Mouse (Mus musculus): ENCODE data around the gene Acy3. TPM values are rescaled to one million over a fixed set of nuclear protein-coding genes. Genes with fewer than 3 reads are reported as not detected.
"Not testable (repeated sequence)": the region's sequence is repeated elsewhere in the genome, so short reads cannot be mapped to it uniquely, and the experiment has no call there.

Gene Acy3
- polyA plus RNA-seq, 1 experiment from 2014 or later = 2.8 TPM

GRCm38 (mm10) chr19:3957296-3958036 lies 28.9 kb upstream of the Acy3 start:
- 77% methylated on average over 5 of the region's 5 CpGs for WGBS

GRCm38 (mm10) chr19:3958470-3958869 lies 27.9 kb upstream of the Acy3 start, which contains the start of gene Aldh3b3:
Gene Aldh3b3 (plus strand): TSS chr19:3958645.
- no peak for ATAC-seq (ENCODE audit: low FRiP score)
- Histone ChIP-seq H3K4me2 (no peak within 1 kb of the TSS), H3K4me1 (no peaks in the 10 kb centered on the region), H3K4me3 (replicated peaks) (no peak within 1 kb of the TSS), H3K36me3 (no peaks in the 10 kb centered on the region), H3K9ac (replicated peaks) (no peak within 1 kb of the TSS), H3K27me3 (replicated peaks) (no peaks in the 10 kb centered on the region), H3K27ac (replicated peaks) (no peak within 1 kb of the TSS), H3K9me3 (replicated peaks) (no peaks in the 10 kb centered on the region)
- 74% methylated on average over 4 of the region's 4 CpGs for WGBS

More at GRCm38 (mm10) chr19:3957296-3958036, 28.9 kb upstream of the Acy3 start:
- not testable (repeated sequence) for H3K27me3 ChIP-seq (replicated peaks); H3K27ac ChIP-seq (replicated peaks); ATAC-seq (ENCODE audit: low FRiP score); H3K4me1 ChIP-seq; H3K4me2 ChIP-seq; H3K4me3 ChIP-seq (replicated peaks); H3K9ac ChIP-seq (replicated peaks); H3K9me3 ChIP-seq (replicated peaks); H3K36me3 ChIP-seq

GRCm38 (mm10) chr19:3959030-3959429 lies 27.3 kb upstream of the Acy3 start:
- H3K4me3 ChIP-seq (replicated peaks) = no peak overlapping the region
- H3K9ac ChIP-seq (replicated peaks) = no peak overlapping the region
- no peaks in the 10 kb centered on the region for H3K27me3 ChIP-seq (replicated peaks)
- H3K9me3 ChIP-seq (replicated peaks) = no peaks in the 10 kb centered on the region
- no peak for ATAC-seq (ENCODE audit: low FRiP score)
- H3K36me3 ChIP-seq = no peaks in the 10 kb centered on the region
- no peak overlapping the region for H3K27ac ChIP-seq (replicated peaks)
- H3K4me2 ChIP-seq = no peak overlapping the region
- H3K4me1 ChIP-seq = no peaks in the 10 kb centered on the region

GRCm38 (mm10) chr19:3960211-3960610 lies 26.2 kb upstream of the Acy3 start:
- H3K36me3 ChIP-seq = no peaks in the 10 kb centered on the region
- H3K27me3 ChIP-seq (replicated peaks) = no peaks in the 10 kb centered on the region
- no peak for ATAC-seq (ENCODE audit: low FRiP score)
- no peak overlapping the region for H3K4me2 ChIP-seq
- H3K9me3 ChIP-seq (replicated peaks) = no peaks in the 10 kb centered on the region
- WGBS = 83% methylated on average over 5 of the region's 5 CpGs
- H3K4me1 ChIP-seq = no peaks in the 10 kb centered on the region
- no peak overlapping the region for H3K27ac ChIP-seq (replicated peaks)
- H3K4me3 ChIP-seq (replicated peaks) = no peak overlapping the region
- no peak overlapping the region for H3K9ac ChIP-seq (replicated peaks)

DNA sequence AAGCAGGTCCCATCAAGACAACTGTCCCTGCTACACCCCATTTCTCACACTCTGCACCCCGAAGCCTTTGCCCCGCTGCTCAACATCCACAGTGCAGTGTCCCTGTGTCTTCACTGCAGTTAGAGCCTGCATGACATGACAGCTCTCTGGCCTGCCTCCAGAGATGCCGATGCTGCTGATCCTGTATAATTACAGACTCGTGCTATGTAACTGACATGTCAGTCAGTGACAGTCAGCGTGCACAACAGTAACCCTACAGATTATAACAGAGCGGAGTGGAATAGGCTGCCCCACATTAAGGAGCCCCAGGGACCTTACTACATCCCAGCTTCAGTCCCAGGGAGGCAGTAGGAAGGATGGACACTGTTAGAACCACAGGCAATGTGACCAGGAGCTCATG lies 24.6 kb upstream of the Acy3 start:
- H3K9me3 ChIP-seq (replicated peaks); H3K9ac ChIP-seq (replicated peaks); H3K4me3 ChIP-seq (replicated peaks); ATAC-seq (ENCODE audit: low FRiP score); H3K4me1 ChIP-seq; H3K36me3 ChIP-seq; H3K27me3 ChIP-seq (replicated peaks); H3K27ac ChIP-seq (replicated peaks); H3K4me2 ChIP-seq: not testable (repeated sequence)
- WGBS = 89% methylated on average over 6 of the region's 6 CpGs

DNA sequence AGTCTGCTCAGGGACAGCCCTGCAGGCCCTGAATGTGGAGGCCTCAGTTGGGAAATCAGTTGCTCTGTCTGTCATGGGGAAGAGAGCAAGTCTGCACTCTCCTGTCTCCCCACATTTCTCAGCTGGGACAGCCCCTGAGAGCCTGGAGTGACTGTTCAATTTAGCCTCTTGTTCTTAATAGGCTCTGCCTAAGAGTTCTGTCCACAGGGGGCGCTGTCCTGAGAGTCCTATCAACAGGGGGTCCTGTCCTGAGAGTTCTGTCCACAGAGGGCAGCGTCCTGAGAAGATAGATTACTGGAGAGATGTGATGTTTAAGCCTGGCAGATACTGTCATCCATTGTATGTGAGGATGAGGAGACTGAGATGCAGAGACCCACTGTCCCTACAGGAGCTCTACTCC lies 23.9 kb upstream of the Acy3 start:
- Histone ChIP-seq H3K27ac (replicated peaks) (no peak overlapping the region), H3K9ac (replicated peaks) (no peak overlapping the region)
- WGBS = 23% methylated on average over 2 of the region's 2 CpGs

GRCm38 (mm10) chr19:3964030-3964429 lies 22.3 kb upstream of the Acy3 start:
- no peak for ATAC-seq (ENCODE audit: low FRiP score)
- no peaks in the 10 kb centered on the region for H3K4me1 ChIP-seq
- no peaks in the 10 kb centered on the region for H3K9me3 ChIP-seq (replicated peaks)
- no peak overlapping the region for H3K9ac ChIP-seq (replicated peaks)
- H3K4me3 ChIP-seq (replicated peaks) = no peak overlapping the region
- H3K4me2 ChIP-seq = no peak overlapping the region
- H3K27ac ChIP-seq (replicated peaks) = no peak overlapping the region
- H3K36me3 ChIP-seq = no peaks in the 10 kb centered on the region
- no peaks in the 10 kb centered on the region for H3K27me3 ChIP-seq (replicated peaks)
- 77% methylated on average over 4 of the region's 4 CpGs for WGBS

More for the DNA sequence above, 23.9 kb upstream of the Acy3 start:
- no peaks in the 10 kb centered on the region for H3K9me3 ChIP-seq (replicated peaks)
- no peak for ATAC-seq (ENCODE audit: low FRiP score)
- H3K27me3 ChIP-seq (replicated peaks) = no peaks in the 10 kb centered on the region
- H3K4me3 ChIP-seq (replicated peaks) = no peak overlapping the region
- no peaks in the 10 kb centered on the region for H3K4me1 ChIP-seq
- no peak overlapping the region for H3K4me2 ChIP-seq
- no peaks in the 10 kb centered on the region for H3K36me3 ChIP-seq

DNA sequence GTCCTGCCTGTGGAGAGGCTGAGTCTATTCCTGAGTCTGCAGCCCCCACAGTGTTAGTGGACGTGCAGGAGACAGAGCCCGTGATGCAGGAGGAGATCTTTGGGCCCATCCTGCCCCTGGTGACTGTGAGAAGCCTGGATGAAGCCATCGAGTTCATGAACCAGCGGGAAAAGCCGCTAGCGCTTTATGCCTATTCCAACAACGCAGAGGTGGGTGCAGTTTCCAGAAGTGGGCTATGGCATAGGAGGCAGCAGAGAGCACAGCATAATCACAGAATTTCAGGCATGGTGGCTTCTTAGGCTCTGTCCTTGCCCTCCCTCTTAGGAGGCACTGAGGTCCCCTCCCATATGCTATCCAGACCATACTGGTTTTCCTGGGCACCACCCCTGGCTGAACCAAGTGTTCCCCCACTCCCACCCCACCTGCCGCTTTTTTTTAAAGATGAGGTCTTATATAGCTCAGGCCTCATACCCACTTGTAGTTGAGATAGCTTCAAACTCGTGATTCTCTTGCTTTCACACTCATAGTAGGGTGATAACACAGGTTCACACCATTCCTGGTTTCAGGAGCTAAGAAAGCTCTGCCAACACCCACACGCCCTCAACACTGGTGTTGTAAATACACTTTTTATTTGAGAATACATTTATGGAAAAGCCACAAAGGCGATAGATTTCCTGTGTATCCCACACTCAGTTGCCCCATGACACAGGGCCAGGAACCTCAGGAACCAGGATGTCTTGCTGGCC lies 19.9 kb upstream of the Acy3 start:
- ATAC-seq (ENCODE audit: low FRiP score) = no peak
- Histone ChIP-seq H3K27me3 (replicated peaks) (no peaks in the 10 kb centered on the region), H3K4me3 (replicated peaks) (no peak overlapping the region), H3K27ac (replicated peaks) (no peak overlapping the region), H3K9me3 (replicated peaks) (no peaks in the 10 kb centered on the region), H3K4me1 (no peaks in the 10 kb centered on the region), H3K36me3 (no peaks in the 10 kb centered on the region), H3K4me2 (no peak overlapping the region), H3K9ac (replicated peaks) (no peak overlapping the region)
- WGBS = 75% methylated on average over 11 of the region's 11 CpGs

DNA sequence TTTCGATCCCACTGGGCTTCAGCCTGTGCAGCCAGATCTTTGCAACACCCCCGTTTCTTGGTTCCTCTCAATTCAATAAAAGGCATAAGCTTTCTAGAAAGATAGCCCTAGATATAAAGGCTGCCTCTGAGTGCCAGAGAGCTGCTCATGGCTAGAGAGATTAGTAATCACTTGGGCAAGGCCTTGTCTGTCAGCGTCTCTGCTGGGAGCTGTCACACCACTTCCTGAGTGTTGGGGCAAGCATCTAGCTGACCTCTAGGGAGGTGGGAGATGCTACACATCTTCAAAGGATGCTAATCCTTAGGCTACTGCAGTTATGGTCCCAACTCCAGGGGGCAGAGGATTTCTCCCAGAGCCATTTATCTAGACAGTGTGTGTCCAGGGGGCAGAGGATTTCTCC lies 19.1 kb upstream of the Acy3 start:
- no peak for ATAC-seq (ENCODE audit: low FRiP score)
- no peaks in the 10 kb centered on the region for H3K4me1 ChIP-seq
- 87% methylated on average over 3 of the region's 3 CpGs for WGBS
- no peaks in the 10 kb centered on the region for H3K9me3 ChIP-seq (replicated peaks)
- H3K36me3 ChIP-seq = no peaks in the 10 kb centered on the region
- H3K27ac ChIP-seq (replicated peaks) = no peak overlapping the region
- no peak overlapping the region for H3K4me2 ChIP-seq
- no peak overlapping the region for H3K9ac ChIP-seq (replicated peaks)
- no peaks in the 10 kb centered on the region for H3K27me3 ChIP-seq (replicated peaks)
- no peak overlapping the region for H3K4me3 ChIP-seq (replicated peaks)

GRCm38 (mm10) chr19:3972229-3972628 lies 14.1 kb upstream of the Acy3 start, which contains the start of gene Aldh3b2:
Gene Aldh3b2 (plus strand): TSS chr19:3972328.
- no peaks in the 10 kb centered on the region for H3K9me3 ChIP-seq (replicated peaks)
- no peaks in the 10 kb centered on the region for H3K36me3 ChIP-seq
- H3K4me3 ChIP-seq (replicated peaks) = no peak within 1 kb of the TSS
- no peak for ATAC-seq (ENCODE audit: low FRiP score)
- H3K27ac ChIP-seq (replicated peaks) = no peak within 1 kb of the TSS
- H3K4me2 ChIP-seq = no peak within 1 kb of the TSS
- no peak within 1 kb of the TSS for H3K9ac ChIP-seq (replicated peaks)
- no peaks in the 10 kb centered on the region for H3K27me3 ChIP-seq (replicated peaks)
- 53% methylated on average over 9 of the region's 9 CpGs for WGBS
- H3K4me1 ChIP-seq = no peaks in the 10 kb centered on the region

- H3K9me3 ChIP-seq (replicated peaks); H3K9ac ChIP-seq (replicated peaks); H3K4me1 ChIP-seq; H3K4me3 ChIP-seq (replicated peaks); ATAC-seq (ENCODE audit: low FRiP score); H3K4me2 ChIP-seq; H3K27me3 ChIP-seq (replicated peaks); H3K27ac ChIP-seq (replicated peaks); H3K36me3 ChIP-seq: not testable (repeated sequence)
- 84% methylated on average over 6 of the region's 6 CpGs for WGBS
Measured at GRCm38 (mm10) chr19:3974608-3975007, 11.8 kb upstream of the Acy3 start.

DNA sequence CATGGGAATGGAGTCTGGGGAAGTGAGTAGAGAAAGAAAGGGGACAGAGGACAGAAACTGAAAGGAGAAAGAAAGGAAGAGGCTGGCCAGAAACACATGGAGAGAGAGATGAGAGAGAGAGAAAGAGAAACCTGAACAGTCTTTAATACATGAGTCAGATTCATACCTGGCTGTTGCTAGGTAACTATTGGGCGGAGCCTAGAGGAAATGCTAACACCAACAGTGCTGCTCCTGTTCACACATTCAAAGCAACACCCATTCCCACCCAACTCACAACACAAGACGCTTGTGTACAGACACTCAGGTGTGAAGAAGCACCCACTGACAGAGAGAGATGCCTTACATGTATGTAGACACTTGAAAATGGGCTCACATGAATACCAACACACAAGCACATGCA lies 10.5 kb upstream of the Acy3 start:
- Histone ChIP-seq H3K27me3 (replicated peaks) (no peaks in the 10 kb centered on the region), H3K9me3 (replicated peaks) (no peaks in the 10 kb centered on the region), H3K4me2 (no peak overlapping the region), H3K27ac (replicated peaks) (no peak overlapping the region), H3K9ac (replicated peaks) (no peak overlapping the region), H3K4me3 (replicated peaks) (no peak overlapping the region), H3K4me1 (0 out of 2 replicates have a peak, but pooled peaks cover 3% of the 10 kb centered on the region), H3K36me3 (no peaks in the 10 kb centered on the region)
- no peak for ATAC-seq (ENCODE audit: low FRiP score)
- WGBS = 79% methylated on average over 2 of the region's 2 CpGs
